Mouse (Mus musculus) midbrain, embryonic 14.5 days (tissue): ENCODE results near the gene BC037034. TPM values are rescaled to one million over a fixed set of nuclear protein-coding genes. Genes with fewer than 3 reads are reported as not detected.
"Not testable (repeated sequence)": the region's sequence is repeated elsewhere in the genome, so short reads cannot be mapped to it uniquely, and the experiment has no call there.

Source experiments
- ATAC-seq: fragments of 200-750 bp; cut with Nextera tagmentation; 2 replicates; pipeline ENCODE4 v1.8.0; 2017; ENCODE audit warnings: moderate number of reproducible peaks, moderate library complexity; ENCODE audit not compliant: low FRiP score, low TSS enrichment
- DNase-seq: peaks from one replicate; pipeline ENCODE4 v3.0.0-alpha.2; 2015
- H3K27ac ChIP-seq: fragments of 300-500 bp; sonication (generic); replicated peaks from 2 replicates; pipeline ENCODE4 v1.5.1; 2014; ENCODE audit warnings: mild to moderate bottlenecking, low read depth, low read length, moderate library complexity
- H3K27me3 ChIP-seq: fragments of 300-500 bp; sonication (generic); 2 replicates; pipeline ENCODE4 v1.6.1; 2014; ENCODE audit warnings: low read length, control low read depth, mixed read lengths; ENCODE audit not compliant: control insufficient read depth, insufficient read depth
- H3K36me3 ChIP-seq: fragments of 300-500 bp; sonication (generic); 2 replicates; pipeline ENCODE4 v1.6.1; 2014; ENCODE audit warnings: low read length, control low read depth; ENCODE audit not compliant: control insufficient read depth, insufficient read depth
- H3K4me1 ChIP-seq: fragments of 300-500 bp; sonication (generic); 2 replicates; pipeline ENCODE4 v1.6.1; 2014; ENCODE audit warnings: mild to moderate bottlenecking, antibody characterized with exemption, low read length, control low read depth; ENCODE audit not compliant: control insufficient read depth, insufficient read depth
- H3K4me2 ChIP-seq: fragments of 300-500 bp; sonication (generic); 2 replicates; pipeline ENCODE4 v1.6.1; 2014; ENCODE audit warnings: mild to moderate bottlenecking, low read length, moderate library complexity
- H3K4me3 ChIP-seq: fragments of 300-500 bp; sonication (generic); replicated peaks from 2 replicates; pipeline ENCODE4 v1.5.1; 2014; ENCODE audit warnings: low read depth, low read length
- H3K9ac ChIP-seq: fragments of 300-500 bp; sonication (generic); replicated peaks from 2 replicates; pipeline ENCODE4 v1.6.1; 2014; ENCODE audit warnings: mild to moderate bottlenecking, low read length, moderate library complexity
- H3K9me3 ChIP-seq: fragments of 300-500 bp; sonication (generic); 2 replicates; pipeline ENCODE4 v1.6.1; 2016; ENCODE audit warnings: low read length, control low read depth, mixed read lengths; ENCODE audit not compliant: control insufficient read depth
- WGBS: fragments of 180-500 bp; shearing (Covaris S2); extraction: QIAGEN DNeasy Blood & Tissue Kit; methylation state at CpG from one replicate; pipeline ENCODE4 v1.1.7; 2014; 5-methylcytosine and 5-hydroxymethylcytosine counted together
- polyA plus RNA-seq: library from polyadenylated mRNA; unstranded; fragments of >200 nt; fragmentation: Nextera tagmentation; extraction: Ambion mirVana; gene quantifications from 2 replicates; pipeline ENCODE4 v1.2.1, GENCODE M21; 2014

Gene BC037034
- polyA plus RNA-seq, 1 experiment from 2014 or later = 15.0 TPM

- H3K4me2 ChIP-seq, H3K4me3 ChIP-seq, H3K27me3 ChIP-seq, H3K27ac ChIP-seq, H3K4me1 ChIP-seq, H3K9ac ChIP-seq, H3K36me3 ChIP-seq, ATAC-seq, H3K9me3 ChIP-seq, DNase-seq: not testable (repeated sequence)
- WGBS = 94% methylated on average over 13 of the region's 13 CpGs
Observed at GRCm38 (mm10) chr5:138216632-138217031, 47.2 kb downstream of the BC037034 start.

Other genes starting within 250 kb of the BC037034 start
- gene Smok3a, start 242.8 kb downstream of the BC037034 start, polyA plus RNA-seq = not detected in 2 replicates
- gene Smok3b, start 242.6 kb downstream of the BC037034 start, polyA plus RNA-seq = not detected in 2 replicates
- gene Smok3c, start 210.8 kb downstream of the BC037034 start, polyA plus RNA-seq = not detected in 2 replicates
- gene Zkscan1, start 178.9 kb downstream of the BC037034 start, polyA plus RNA-seq = 28.8 and 42.3 TPM in 2 replicates
- gene Zscan21, start 147.1 kb downstream of the BC037034 start, polyA plus RNA-seq = 94.0 and 113 TPM in 2 replicates
- 24.9 and 27.8 TPM in 2 replicates for gene Zfp113, start 108.3 kb downstream of the BC037034 start, polyA plus RNA-seq
- 241 and 270 TPM in 2 replicates for gene Cops6, start 103.0 kb downstream of the BC037034 start, polyA plus RNA-seq
- 16.8 and 19.9 TPM in 2 replicates for gene Ap4m1, start 92.0 kb downstream of the BC037034 start, polyA plus RNA-seq
- gene Mcm7, start 91.6 kb downstream of the BC037034 start, polyA plus RNA-seq = 81.9 and 117 TPM in 2 replicates
- 68.7 and 93.5 TPM in 2 replicates for gene Taf6, start 76.6 kb downstream of the BC037034 start, polyA plus RNA-seq
- gene Cnpy4, start 76.5 kb downstream of the BC037034 start, polyA plus RNA-seq = 24.3 and 32.0 TPM in 2 replicates
- 12.6 and 18.0 TPM in 2 replicates for gene Mblac1, start 69.7 kb downstream of the BC037034 start, polyA plus RNA-seq
- gene Nxpe5, start 38.1 kb downstream of the BC037034 start, polyA plus RNA-seq = not detected in 2 replicates
- gene Lamtor4, start 8.6 kb downstream of the BC037034 start, polyA plus RNA-seq = 71.5 and 90.0 TPM in 2 replicates
- gene Gal3st4, start 8.8 kb upstream of the BC037034 start, polyA plus RNA-seq = 1.4 and 2.0 TPM in 2 replicates
- 0.19 TPM in 1 of 2 replicates, not detected in the other for gene Gm43720, start 15.9 kb upstream of the BC037034 start, polyA plus RNA-seq
- gene Gpc2, start 16.0 kb upstream of the BC037034 start, polyA plus RNA-seq = 37.3 and 59.5 TPM in 2 replicates
- 4.4 and 9.3 TPM in 2 replicates for gene Stag3, start 16.2 kb upstream of the BC037034 start, polyA plus RNA-seq
- gene Pvrig, start 77.9 kb upstream of the BC037034 start, polyA plus RNA-seq = not detected in 2 replicates
- 81.7 and 83.9 TPM in 2 replicates for gene Zfp157, start 177.4 kb upstream of the BC037034 start, polyA plus RNA-seq